ENCODE assay signal across 8 mouse cellular contexts in the genomic region with DNA sequence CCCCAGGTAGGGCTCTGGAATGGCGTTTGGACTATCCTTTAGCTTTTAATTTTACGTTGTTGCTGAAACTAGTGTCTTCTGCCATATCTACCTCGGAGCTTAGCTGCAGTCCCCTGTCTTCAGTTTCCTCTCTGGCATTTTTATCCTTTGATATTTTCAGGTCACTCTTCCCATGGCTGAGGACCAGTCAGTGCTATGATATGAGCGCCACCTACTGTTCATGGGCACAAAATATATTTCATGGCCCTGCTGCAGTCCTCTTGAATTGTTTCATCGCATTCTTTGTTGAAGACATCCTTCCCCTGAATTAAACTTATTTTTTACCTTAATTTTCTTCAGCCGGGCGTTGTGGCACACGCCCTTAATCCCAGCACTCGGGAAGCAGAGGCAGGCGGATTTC. TPM values are rescaled to one million over a fixed set of nuclear protein-coding genes. Genes with fewer than 3 reads are reported as not detected.
DNase-seq lines count a peak whose midpoint lies in the region; ATAC-seq and TF ChIP-seq lines count a peak whose summit lies in the region.

No protein-coding gene starts in this region.

- peak; percentile 28 for DNase-seq in thymus, postnatal 0 days (ENCODE audit: low spot score)
- no peak for DNase-seq in thymus, postnatal 36 days
- peak; percentile 28 for DNase-seq in cerebellum, adult 9-11 months
- DNase-seq in frontal cortex, postnatal 36 days (ENCODE audit: low spot score in 2 of 2) = peak; percentile 38 to 45
- peak; percentile 32 to 46 for DNase-seq in kidney, adult 8-10 months
- DNase-seq in limb, embryonic 11.5 days (ENCODE audit: low spot score) = peak; percentile 70
- peak; percentile 85 for DNase-seq in midbrain, postnatal 0 days (ENCODE audit: low spot score)
- peak; percentile 30 for DNase-seq in thymus, postnatal 4 days

- peak; percentile 75 for ATAC-seq in limb, embryonic 11.5 days (ENCODE audit: insufficient number of reproducible peaks, low FRiP score, low TSS enrichment, low read depth)
- peak; percentile 73; the same call in 1 of the 2 replicates for ATAC-seq in midbrain, postnatal 0 days (ENCODE audit: low FRiP score)

- H3K27ac ChIP-seq in limb, embryonic 11.5 days (replicated peaks; ENCODE audit: low read depth, low read length) = no peak overlapping the region
- H3K27ac ChIP-seq in midbrain, postnatal 0 days (ENCODE audit: low read depth, low read length) = no peak overlapping the region

- peak; percentile 86 for TF ChIP-seq CTCF in midbrain, postnatal 0 days (IDR thresholded peaks at IDR 0.05)

- H3K9me3 ChIP-seq in limb, embryonic 11.5 days (ENCODE audit: control insufficient read depth, low read length) = no peaks in the 10 kb centered on the region
- no peaks in the 10 kb centered on the region for H3K9me3 ChIP-seq in midbrain, postnatal 0 days (ENCODE audit: low read length)

- no peak overlapping the region for H3K4me2 ChIP-seq in limb, embryonic 11.5 days (ENCODE audit: low read depth, severe bottlenecking)
- H3K4me2 ChIP-seq in midbrain, postnatal 0 days (ENCODE audit: low read depth, low read length, poor library complexity, severe bottlenecking) = no peak overlapping the region

- no peak overlapping the region for H3K4me3 ChIP-seq in limb, embryonic 11.5 days (ENCODE audit: low read depth, low read length)
- H3K4me3 ChIP-seq in midbrain, postnatal 0 days (ENCODE audit: low read depth, low read length) = no peak overlapping the region

- H3K36me3 ChIP-seq in limb, embryonic 11.5 days (ENCODE audit: control insufficient read depth, insufficient read depth, low read length) = no peaks in the 10 kb centered on the region
- no peaks in the 10 kb centered on the region for H3K36me3 ChIP-seq in midbrain, postnatal 0 days (ENCODE audit: insufficient read depth, low read length)

- H3K4me1 ChIP-seq in limb, embryonic 11.5 days (ENCODE audit: control insufficient read depth, insufficient read depth, low read length) = no peaks in the 10 kb centered on the region
- H3K4me1 ChIP-seq in midbrain, postnatal 0 days (ENCODE audit: insufficient read depth, low read length) = no peaks in the 10 kb centered on the region

- H3K27me3 ChIP-seq in limb, embryonic 11.5 days (ENCODE audit: control insufficient read depth, insufficient read depth, low read length) = no peaks in the 10 kb centered on the region
- no peaks in the 10 kb centered on the region for H3K27me3 ChIP-seq in midbrain, postnatal 0 days (ENCODE audit: insufficient read depth, low read length)

- WGBS in limb, embryonic 11.5 days = 22% methylated on average over 10 of the region's 10 CpGs
- 22% methylated on average over 10 of the region's 10 CpGs for WGBS in midbrain, postnatal 0 days

- H3K9ac ChIP-seq in limb, embryonic 11.5 days (ENCODE audit: low read length) = no peak overlapping the region
- H3K9ac ChIP-seq in midbrain, postnatal 0 days (replicated peaks; ENCODE audit: low read length, poor library complexity, severe bottlenecking) = no peak overlapping the region

RNA-seq across cellular contexts. Expression of a gene that starts 36.5 kb away (rescaled TPM):
- 143 and 149 TPM in 2 replicates for polyA plus RNA-seq in thymus, postnatal 0 days (2015; fragmentation: Nextera tagmentation; extraction: Ambion mirVana)
- polyA plus RNA-seq in limb, embryonic 11.5 days (2014; fragmentation: Nextera tagmentation; extraction: Ambion mirVana) = 132 and 136 TPM in 2 replicates
- 10.6 and 13.0 TPM in 2 replicates for total RNA-seq in midbrain, postnatal 0 days (2014; rRNA removed)
- 19.4 and 22.5 TPM in 2 replicates for polyA plus RNA-seq in midbrain, postnatal 0 days (2015; fragmentation: Nextera tagmentation; extraction: Ambion mirVana)

Comparison
In these comparisons a context has a peak if more than half of its experiments do, and no peak if none do; other contexts are left out.
1. DNase-seq: peak in thymus, postnatal 0 days (single experiment), cerebellum, adult 9-11 months (single experiment), frontal cortex, postnatal 36 days (2 of 2), kidney, adult 8-10 months (2 of 2), limb, embryonic 11.5 days (single experiment), midbrain, postnatal 0 days (single experiment) and thymus, postnatal 4 days (single experiment); none in thymus, postnatal 36 days (0 of 2).